Mouse (Mus musculus): ENCODE data around the gene Ppp5c. TPM values are rescaled to one million over a fixed set of nuclear protein-coding genes. Genes with fewer than 3 reads are reported as not detected.

The Ppp5c gene
- polyA plus RNA-seq, 1 experiment: 205 TPM

GRCm38 (mm10) chr7:16991681-16992450 is 35.9 kb downstream of the Ppp5c start:
- 33% methylated on average over 18 of the region's 18 CpGs for WGBS
- DNase-seq (ENCODE audit: low read depth, low spot score): no peak

GRCm38 (mm10) chr7:16990006-16990744 is 37.5 kb downstream of the Ppp5c start:
- 49% methylated on average over 15 of the region's 15 CpGs for WGBS
- no peak for DNase-seq (ENCODE audit: low read depth, low spot score)

- no peak for DNase-seq (ENCODE audit: low read depth, low spot score)
- WGBS: 30% methylated on average over 3 of the region's 3 CpGs
Measured at GRCm38 (mm10) chr7:16988405-16988804, 39.3 kb downstream of the Ppp5c start.

GRCm38 (mm10) chr7:16987541-16988149 is 40.1 kb downstream of the Ppp5c start:
- no peak for DNase-seq (ENCODE audit: low read depth, low spot score)
- WGBS: 52% methylated on average over 7 of the region's 7 CpGs

- 42% methylated on average over 26 of the region's 26 CpGs for WGBS
- no peak for DNase-seq (ENCODE audit: low read depth, low spot score)
Measured at GRCm38 (mm10) chr7:16982859-16983568, 44.7 kb downstream of the Ppp5c start, which contains the start of gene Gm42372. Gm42372 (plus strand) TSS chr7:16983086.

- WGBS: under 1% methylated on average over 12 of the region's 12 CpGs
- no peak for DNase-seq (ENCODE audit: low read depth, low spot score)
Measured at GRCm38 (mm10) chr7:16980348-16980747, 47.4 kb downstream of the Ppp5c start.

- no peak for DNase-seq (ENCODE audit: low read depth, low spot score)
- 92% methylated on average over 3 of the region's 3 CpGs for WGBS
Measured at GRCm38 (mm10) chr7:16978593-16978992, 49.1 kb downstream of the Ppp5c start.

- WGBS: 64% methylated on average over 6 of the region's 6 CpGs
- DNase-seq (ENCODE audit: low read depth, low spot score): no peak
Measured at GRCm38 (mm10) chr7:16978173-16978572, 49.6 kb downstream of the Ppp5c start.

- 76% methylated on average over 8 of the region's 8 CpGs for WGBS
- no peak for DNase-seq (ENCODE audit: low read depth, low spot score)
Measured at GRCm38 (mm10) chr7:16976298-16976697, 51.4 kb downstream of the Ppp5c start.

- 47% methylated on average over 6 of the region's 6 CpGs for WGBS
- DNase-seq (ENCODE audit: low read depth, low spot score): no peak
Measured at GRCm38 (mm10) chr7:16974018-16974417, 53.7 kb downstream of the Ppp5c start.

- DNase-seq (ENCODE audit: low read depth, low spot score): no peak
- 74% methylated on average over 3 of the region's 3 CpGs for WGBS
Measured at GRCm38 (mm10) chr7:16971160-16971559, 56.6 kb downstream of the Ppp5c start.

- 54% methylated on average over 6 of the region's 6 CpGs for WGBS
- no peak for DNase-seq (ENCODE audit: low read depth, low spot score)
Measured at GRCm38 (mm10) chr7:16968414-16968813, 59.3 kb downstream of the Ppp5c start.

GRCm38 (mm10) chr7:16961678-16962077 is 66.0 kb downstream of the Ppp5c start:
- 30% methylated on average over 5 of the region's 5 CpGs for WGBS
- no peak for DNase-seq (ENCODE audit: low read depth, low spot score)

GRCm38 (mm10) chr7:16959539-16960187 is 68.1 kb downstream of the Ppp5c start, which contains the start of gene Pnmal1:
Pnmal1 (plus strand) TSS chr7:16959679.
- 49% methylated on average over 17 of the region's 17 CpGs for WGBS
- no peak for DNase-seq (ENCODE audit: low read depth, low spot score)

GRCm38 (mm10) chr7:16956410-16957265 is 71.1 kb downstream of the Ppp5c start:
- no peak for DNase-seq (ENCODE audit: low read depth, low spot score)
- 64% methylated on average over 15 of the region's 15 CpGs for WGBS

GRCm38 (mm10) chr7:16955712-16956111 is 72.0 kb downstream of the Ppp5c start:
- DNase-seq (ENCODE audit: low read depth, low spot score): no peak

More at GRCm38 (mm10) chr7:16955712-16956111, 72.0 kb downstream of the Ppp5c start:
- 85% methylated on average over 4 of the region's 4 CpGs for WGBS
